Mouse (Mus musculus) CH12.LX (cell line): ENCODE results near the gene Prickle4.

Experiments
- CTCF ChIP-seq, 2 experiments: IDR thresholded peaks in 1 of 2; conservative IDR thresholded peaks in 1 of 2; 2 replicates each; pipeline ENCODE4 v1.5.1; 2011 to 2012; ENCODE audit warnings: low read depth in 2 of 2, low read length in 2 of 2, improper control_type of control experiment in 1 of 2, inconsistent platforms in 1 of 2, mild to moderate bottlenecking in 1 of 2, moderate library complexity in 1 of 2
- EP300 ChIP-seq: IDR thresholded peaks from 2 replicates; pipeline ENCODE4 v1.6.1; 2011; ENCODE audit warnings: low read length, improper control_type of control experiment
- TCF12 ChIP-seq: IDR thresholded peaks from 2 replicates; pipeline ENCODE4 v1.6.1; 2014; ENCODE audit warnings: low read depth, mild to moderate bottlenecking, inconsistent platforms, low read length, improper control_type of control experiment
- ZKSCAN1 ChIP-seq: IDR thresholded peaks from 2 replicates; pipeline ENCODE4 v1.6.1; 2012; ENCODE audit warnings: low read depth, inconsistent platforms, low read length, improper control_type of control experiment, borderline replicate concordance

- no peak for TF ChIP-seq ZKSCAN1
- no peak for TF ChIP-seq CTCF (conservative IDR thresholded peaks at IDR 0.05 in 1 of 2, IDR thresholded peaks at IDR 0.05 in 1 of 2; ENCODE audit: low read depth in 2 of 2, low read length in 2 of 2)
- no peak for TF ChIP-seq EP300
- no peak for TF ChIP-seq TCF12
Observed at GRCm38 (mm10) chr17:47678238-47678637, 16.3 kb downstream of the Prickle4 start.
